Mouse (Mus musculus): ENCODE data around the gene Zfp277.

Zfp277 gene

GRCm38 (mm10) chr12:40445648-40446449, at the start of gene Zfp277, which contains the start of gene Dock4:
Gene Zfp277, minus strand, starts transcription at chr12:40445902.
Gene Dock4, plus strand, starts transcription at chr12:40445952.
- DNase-seq: peak; percentile 99

DNA sequence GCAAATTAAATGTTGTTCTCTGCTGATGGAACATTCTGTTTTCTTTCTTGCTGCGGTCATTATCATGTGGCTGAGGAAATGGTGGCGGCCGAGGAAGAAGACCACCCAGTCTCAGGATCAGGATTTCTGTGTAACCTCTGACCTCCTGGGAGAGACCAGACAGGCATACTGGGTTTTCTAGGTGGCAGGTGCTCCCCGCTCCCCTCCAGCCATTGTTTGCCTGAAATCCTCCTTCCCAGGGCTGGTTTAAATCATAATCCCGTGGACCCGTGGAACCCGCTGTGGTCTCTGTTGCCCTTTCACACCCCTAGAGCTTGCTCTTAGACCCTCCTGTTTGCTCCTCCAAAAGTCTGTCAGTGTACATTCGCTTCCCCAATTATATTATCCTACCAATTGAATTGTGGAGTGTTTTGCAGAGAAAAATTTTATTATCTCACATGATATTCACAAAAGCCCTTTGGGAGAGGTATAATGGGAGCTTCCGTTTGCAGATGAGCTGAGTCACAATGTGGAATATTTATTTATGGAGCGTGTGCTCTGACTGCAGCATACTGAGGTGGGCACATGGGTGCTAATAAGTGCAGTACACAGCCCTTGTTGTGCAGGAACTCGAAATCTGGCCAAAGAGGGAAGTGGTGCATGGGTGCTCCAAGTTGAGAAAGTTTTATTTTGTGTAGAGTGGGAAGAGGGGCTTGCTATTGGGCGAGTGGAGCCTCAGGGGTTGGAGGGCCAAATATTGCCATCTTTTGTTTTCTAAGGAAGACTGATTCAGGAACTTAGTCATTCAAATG, 40.5 kb upstream of the Zfp277 start:
- DNase-seq: no peak

DNA sequence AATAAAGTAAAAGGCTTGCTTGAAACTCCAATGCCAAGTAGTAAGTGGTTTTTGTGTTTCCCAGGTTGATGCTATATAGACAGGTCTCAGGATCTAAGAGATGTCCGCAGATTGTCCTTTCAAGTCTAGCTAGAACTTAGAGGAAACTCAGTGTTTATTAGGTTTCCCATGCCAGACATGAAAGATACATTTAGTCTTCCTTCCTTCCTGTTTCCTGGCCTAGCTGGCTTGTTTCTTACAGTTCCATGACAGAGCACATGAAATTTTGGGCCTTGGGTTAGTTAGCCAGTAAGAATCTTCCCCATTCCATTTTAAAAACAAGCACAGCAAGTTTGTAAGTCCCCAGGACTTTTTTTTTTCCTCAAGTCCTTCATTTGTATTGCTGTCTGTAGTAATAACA, 39.5 kb upstream of the Zfp277 start:
- no peak for DNase-seq

GRCm38 (mm10) chr12:40484224-40484623, 38.5 kb upstream of the Zfp277 start:
- DNase-seq: no peak

- no peak for DNase-seq
Observed at GRCm38 (mm10) chr12:40477621-40478452, 32.1 kb upstream of the Zfp277 start.

- no peak for DNase-seq
Observed at GRCm38 (mm10) chr12:40473709-40474108, 28.0 kb upstream of the Zfp277 start.

- DNase-seq: no peak
Observed at GRCm38 (mm10) chr12:40471649-40472399, 26.1 kb upstream of the Zfp277 start.

DNA sequence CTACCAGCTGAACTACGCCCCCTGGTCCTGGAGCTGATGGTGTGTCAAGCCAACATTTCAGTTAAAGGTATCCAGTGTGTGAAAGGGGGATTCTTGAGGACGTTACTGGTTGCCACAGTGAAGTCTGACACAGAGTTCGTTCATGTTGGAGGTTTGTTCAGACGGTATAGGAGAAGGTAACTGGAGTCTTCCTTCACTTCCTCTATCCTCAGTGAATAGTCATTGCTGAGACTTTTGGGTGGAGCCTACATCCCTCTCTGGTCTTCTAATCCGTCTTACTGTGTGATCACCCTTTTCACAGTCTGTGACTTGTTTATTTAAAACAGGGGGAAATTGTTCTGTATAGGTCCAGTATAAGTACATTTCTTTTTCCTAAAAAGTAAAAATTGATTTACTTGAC, 23.3 kb upstream of the Zfp277 start:
- DNase-seq: no peak

GRCm38 (mm10) chr12:40468235-40468634, 22.5 kb upstream of the Zfp277 start:
- DNase-seq: no peak

GRCm38 (mm10) chr12:40464282-40464681, 18.6 kb upstream of the Zfp277 start:
- no peak for DNase-seq

DNA sequence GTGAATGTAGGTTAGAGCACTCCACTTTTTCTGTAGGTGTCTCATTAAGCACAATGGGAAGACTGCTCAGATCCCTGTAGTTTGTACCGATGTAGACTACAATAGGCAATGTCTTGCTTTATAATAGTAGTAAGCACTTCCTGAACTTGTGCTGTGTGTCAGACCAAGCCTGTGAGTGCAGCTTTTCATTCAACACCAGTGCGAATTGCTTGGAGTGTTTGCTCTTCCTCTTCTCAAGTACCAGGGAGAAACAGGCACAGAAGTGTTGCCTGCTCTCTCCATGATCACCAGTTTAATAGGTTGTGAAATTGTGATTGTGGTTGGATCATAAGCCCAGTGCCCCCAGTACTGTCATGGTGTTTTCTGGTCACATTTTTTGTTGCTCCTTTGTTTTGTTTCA, 18.1 kb upstream of the Zfp277 start:
- DNase-seq: no peak

DNA sequence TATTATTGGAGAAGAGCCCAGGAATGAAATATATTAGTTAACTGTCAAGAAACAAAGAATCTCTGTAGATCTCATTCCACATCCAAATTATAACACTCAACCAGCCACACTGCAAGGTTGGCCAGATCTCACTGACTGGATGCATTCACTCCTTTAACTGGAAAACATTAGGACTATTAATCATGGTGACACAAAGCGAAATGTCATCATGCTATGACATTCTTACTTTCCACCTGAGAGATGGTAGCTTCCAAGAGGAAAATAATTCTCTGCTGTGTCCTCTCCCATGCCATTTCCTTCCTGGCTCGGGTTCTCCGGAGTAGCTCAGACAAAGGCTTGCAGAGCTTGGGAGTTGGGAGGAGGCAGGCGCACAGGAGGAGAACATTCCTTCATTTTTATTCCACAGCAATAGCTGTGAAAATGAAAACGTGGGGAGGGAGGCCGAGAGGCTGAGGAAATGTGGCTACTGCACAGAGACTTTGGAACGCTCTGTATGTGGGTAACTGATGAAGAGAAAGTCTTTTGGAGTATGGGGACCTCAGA, 17.1 kb upstream of the Zfp277 start:
- DNase-seq: no peak

GRCm38 (mm10) chr12:40459673-40460265, 14.1 kb upstream of the Zfp277 start:
- no peak for DNase-seq

GRCm38 (mm10) chr12:40458977-40459376, 13.3 kb upstream of the Zfp277 start:
- DNase-seq: no peak

DNA sequence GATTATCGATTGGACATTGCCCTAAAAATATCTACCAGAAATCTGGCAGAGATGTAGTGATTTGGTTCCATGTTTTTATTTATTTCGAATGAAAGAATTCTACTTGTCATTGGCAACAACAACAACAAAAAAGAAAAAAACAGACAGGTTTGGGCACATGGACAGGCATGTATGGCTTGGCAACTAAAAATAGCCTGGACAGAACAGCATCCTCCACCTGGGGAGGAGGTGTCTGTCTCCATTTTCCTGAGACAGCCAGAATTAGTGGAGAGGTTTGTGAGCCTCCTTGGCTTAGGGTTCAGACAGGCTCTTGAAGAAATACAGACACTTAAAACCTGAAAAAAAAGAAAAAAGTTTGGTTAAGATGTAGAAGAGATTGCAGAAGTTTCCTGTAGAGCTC, 10.8 kb upstream of the Zfp277 start:
- no peak for DNase-seq

GRCm38 (mm10) chr12:40449119-40449795, 3.6 kb upstream of the Zfp277 start:
- DNase-seq: no peak

- DNase-seq: no peak
Observed at GRCm38 (mm10) chr12:40447561-40448355, 2.1 kb upstream of the Zfp277 start.

DNA sequence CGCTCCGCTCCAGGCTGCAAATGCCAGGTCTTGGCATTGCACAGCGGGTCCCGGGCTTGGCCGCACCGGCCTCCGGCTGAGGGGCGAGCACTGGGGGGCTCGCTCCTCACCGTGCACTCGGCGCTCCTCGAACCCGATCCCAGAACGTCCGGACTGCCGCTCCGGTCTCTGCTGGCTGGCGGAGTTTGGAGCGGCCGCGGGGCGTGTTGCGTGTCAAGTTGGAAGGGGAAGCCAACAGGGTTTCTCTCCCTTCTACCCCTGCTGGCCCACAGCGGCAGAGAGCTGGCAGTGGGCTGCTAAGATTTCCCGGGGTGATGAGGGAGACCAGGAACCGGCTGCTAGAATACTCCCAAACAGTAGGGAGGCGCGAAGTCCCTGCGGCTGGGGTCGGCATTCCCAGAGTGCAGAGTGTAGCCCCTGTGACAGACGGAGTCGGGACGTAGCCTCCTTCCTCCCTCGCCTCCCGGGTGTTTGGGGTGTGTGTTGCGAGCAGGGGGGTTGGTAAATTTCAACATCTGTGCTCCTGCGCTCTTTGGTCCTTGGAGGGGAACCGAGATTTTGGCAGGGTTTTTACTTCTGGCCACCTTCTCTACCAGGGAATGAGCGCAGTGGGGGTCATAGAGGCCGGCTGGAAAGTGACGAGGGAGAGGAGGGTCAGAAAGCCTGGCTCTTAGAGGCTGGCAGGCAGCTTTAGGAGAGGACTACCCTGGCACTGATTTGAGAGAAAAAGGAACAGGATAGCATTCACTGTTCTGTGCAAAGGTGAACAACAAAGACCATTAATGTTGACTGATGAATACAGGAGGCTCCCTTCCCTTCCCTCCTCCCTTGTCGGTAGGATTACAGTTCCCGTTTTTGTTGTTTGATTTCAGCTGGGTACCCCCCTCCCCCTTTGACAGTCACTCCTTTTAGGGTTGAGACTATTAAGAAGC, 1.0 kb upstream of the Zfp277 start:
- peak; percentile 66 for DNase-seq

GRCm38 (mm10) chr12:40445206-40445605, 496 bp downstream of the Zfp277 start:
- no peak for DNase-seq
